16 mouse cellular contexts compared by ENCODE assay signal in genomic region chr13:113601831-113602604, GRCm38 (mm10). TPM values are rescaled to one million over a fixed set of nuclear protein-coding genes. Genes with fewer than 3 reads are reported as not detected.
A peak's percentile ranks its signal among the peaks of the same experiment; 100 is the strongest.
DNase-seq lines count a peak whose midpoint lies in the region; ATAC-seq and TF ChIP-seq lines count a peak whose summit lies in the region.
"Had no signal": no experiment of that assay in that cellular context is flagged by ENCODE, and none has a peak within 500 bp of the region (broad histone marks: within the 10 kb centered on the region; RNA-seq: fewer than 3 reads in every experiment).

No protein-coding gene starts in this region.

- TF ChIP-seq POLR2A in heart, adult 2 months (IDR thresholded peaks at IDR 0.05; ENCODE audit: insufficient read depth, low read depth, low read length), result no peak
- TF ChIP-seq POLR2A in spleen, adult 2 months (IDR thresholded peaks at IDR 0.05; ENCODE audit: low read depth, low read length), result no peak

- no peak for DNase-seq in heart, adult 2 months
- no peak for DNase-seq in heart, postnatal 10 days
- DNase-seq in spleen, adult 2 months (ENCODE audit: low read depth in 1 of 2, low spot score in 2 of 2), result no peak
- DNase-seq in spleen, postnatal 36 days (ENCODE audit: low spot score in 2 of 2), result no peak
- DNase-seq in liver, embryonic 13.5 days, result no peak
- DNase-seq in yolk sac, embryonic 10.5 days (ENCODE audit: low spot score), result peak; percentile 73
- no peak for DNase-seq in frontal cortex, postnatal 10 days (ENCODE audit: low spot score in 2 of 2)
- no peak for DNase-seq in layer of hippocampus, postnatal 25 days (ENCODE audit: extremely low spot score in 1 of 2, low spot score in 1 of 2)
- DNase-seq: cerebellum, adult 2 months; gastrocnemius, adult 2 months; lung, postnatal 14 days; midbrain, embryonic 14.5 days had no signal

- TF ChIP-seq CTCF in heart, adult 2 months (IDR thresholded peaks at IDR 0.05), result no peak
- TF ChIP-seq CTCF in spleen, adult 2 months (IDR thresholded peaks at IDR 0.05; ENCODE audit: extremely low read depth, insufficient read depth, insufficient read length, insufficient replicate concordance), result no peak

- peak; percentile 22 for ATAC-seq in liver, embryonic 13.5 days (ENCODE audit: low read depth)

- H3K4me1 ChIP-seq in heart, adult 2 months (ENCODE audit: control insufficient read depth, insufficient read depth, low read length), result peaks cover 30% of the 10 kb centered on the region
- H3K4me1 ChIP-seq in spleen, adult 2 months (ENCODE audit: control insufficient read depth, insufficient read depth, insufficient read length), result peaks cover 18% of the 10 kb centered on the region; the same call in 1 of the 2 replicates
- peaks cover 75% of the 10 kb centered on the region for H3K4me1 ChIP-seq in liver, embryonic 13.5 days (replicated peaks)

- no peaks in the 10 kb centered on the region for H3K9me3 ChIP-seq in liver, embryonic 13.5 days (replicated peaks)
- H3K9me3 ChIP-seq: embryonic facial prominence, embryonic 10.5 days; hindbrain, embryonic 12.5 days; limb, embryonic 10.5 days had no signal

- H3K79me2 ChIP-seq in heart, adult 2 months (replicated peaks; ENCODE audit: control insufficient read depth, insufficient read depth, low read length), result peaks cover 16% of the 10 kb centered on the region

- intact Hi-C loops in heart, adult 2 months (cut with DNase I), result no loop called here
- intact Hi-C loops in heart, postnatal 10 days (cut with DNase I), result no loop called here

- H3K27ac ChIP-seq in heart, adult 2 months, result peak overlapping the region; percentile 75
- peak overlapping the region; percentile 53; the same call in 1 of the 2 replicates for H3K27ac ChIP-seq in spleen, adult 2 months (ENCODE audit: insufficient read depth, low read length)
- H3K27ac ChIP-seq in liver, embryonic 13.5 days, result peak overlapping the region; percentile 58
- H3K27ac ChIP-seq: embryonic facial prominence, embryonic 10.5 days; hindbrain, embryonic 12.5 days; limb, embryonic 10.5 days had no signal

- 90% methylated on average over 12 of the region's 12 CpGs for WGBS in heart, adult 2 months
- 92% methylated on average over 12 of the region's 12 CpGs for WGBS in spleen, adult 2 months
- WGBS in liver, embryonic 13.5 days (ENCODE audit: insufficient replicate concordance), result 79% methylated on average over 12 of the region's 12 CpGs

- no peak overlapping the region for H3K4me2 ChIP-seq in liver, embryonic 13.5 days
- H3K4me2 ChIP-seq: heart, embryonic 11.5 days; hindbrain, embryonic 12.5 days had no signal

- no peak for TF ChIP-seq EP300 in heart, adult 2 months (IDR thresholded peaks at IDR 0.05; ENCODE audit: insufficient read depth, low read depth, low read length)

- H3K27me3 ChIP-seq in heart, adult 2 months (ENCODE audit: control insufficient read depth, insufficient read depth, low read length), result no peaks in the 10 kb centered on the region
- H3K27me3 ChIP-seq in spleen, adult 2 months (ENCODE audit: control insufficient read depth, insufficient read depth, low read length), result no peaks in the 10 kb centered on the region
- H3K27me3 ChIP-seq in liver, embryonic 13.5 days, result no peaks in the 10 kb centered on the region
- H3K27me3 ChIP-seq: hindbrain, embryonic 12.5 days had no signal

- no peak overlapping the region for H3K9ac ChIP-seq in heart, adult 2 months (ENCODE audit: low read depth, low read length)
- no peak overlapping the region for H3K9ac ChIP-seq in liver, embryonic 13.5 days
- H3K9ac ChIP-seq: hindbrain, embryonic 12.5 days had no signal

- H3K36me3 ChIP-seq in heart, adult 2 months (ENCODE audit: control insufficient read depth, insufficient read depth, low read length), result no peaks in the 10 kb centered on the region; the same call in 1 of the 2 replicates
- no peaks in the 10 kb centered on the region for H3K36me3 ChIP-seq in spleen, adult 2 months (ENCODE audit: control insufficient read depth, insufficient read depth, low read length)
- 0 out of 2 replicates have a peak, but pooled peaks cover 6% of the 10 kb centered on the region for H3K36me3 ChIP-seq in liver, embryonic 13.5 days
- H3K36me3 ChIP-seq: hindbrain, embryonic 12.5 days had no signal

- H3K4me3 ChIP-seq in heart, adult 2 months, result no peak overlapping the region
- no peak overlapping the region for H3K4me3 ChIP-seq in spleen, adult 2 months (ENCODE audit: extremely low read depth, insufficient read depth, insufficient read length)
- H3K4me3 ChIP-seq in liver, embryonic 13.5 days (replicated peaks), result no peak overlapping the region
- H3K4me3 ChIP-seq: embryonic facial prominence, embryonic 10.5 days; gastrocnemius, adult 2 months; hindbrain, embryonic 12.5 days; limb, embryonic 10.5 days had no signal

RNA-seq across cellular contexts. Expression of gene Snx18, which starts 16.3 kb away (rescaled TPM):
- 10 to 100 TPM; 18.0 to 20.4 TPM for total RNA-seq in heart, adult 2 months (2021)
- polyA plus RNA-seq in heart, adult 2 months (2012; rRNA removed), result 8.3 and 14.8 TPM in 2 replicates
- 10 to 100 TPM; 32.7 to 33.7 TPM for total RNA-seq in heart, postnatal 10 days (2021)
- 13.7 and 17.7 TPM in 2 replicates for polyA plus RNA-seq in spleen, adult 2 months (2012; rRNA removed)
- polyA plus RNA-seq in liver, embryonic 13.5 days (2015; fragmentation: Nextera tagmentation; extraction: Ambion mirVana), result 4.7 and 5.5 TPM in 2 replicates
- total RNA-seq in layer of hippocampus, postnatal 25 days (2021), result 10 to 100 TPM; 22.5 to 24.2 TPM
